Mouse (Mus musculus) hindbrain, embryonic 11.5 days (tissue): Measurements from ENCODE around the gene Slc5a8. TPM values are rescaled to one million over a fixed set of nuclear protein-coding genes. Genes with fewer than 3 reads are reported as not detected.

Source experiments
- ATAC-seq: fragments of 200-750 bp; cut with Nextera tagmentation; 2 replicates; pipeline ENCODE4 v1.8.0; 2017; ENCODE audit warnings: mild to moderate bottlenecking, moderate TSS enrichment, moderate library complexity; ENCODE audit not compliant: low FRiP score
- DNase-seq: peaks from one replicate; pipeline ENCODE4 v3.0.0-alpha.2; 2015; ENCODE audit warnings: low spot score
- H3K27ac ChIP-seq: fragments of 300-500 bp; sonication (generic); 2 replicates; pipeline ENCODE4 v1.5.1; 2014; ENCODE audit warnings: mild to moderate bottlenecking, low read depth, low read length
- H3K27me3 ChIP-seq: fragments of 300-500 bp; sonication (generic); 2 replicates; pipeline ENCODE4 v1.6.1; 2014; ENCODE audit warnings: mild to moderate bottlenecking, low read length, moderate library complexity, mixed read lengths; ENCODE audit not compliant: control insufficient read depth, insufficient read depth
- H3K36me3 ChIP-seq: fragments of 300-500 bp; sonication (generic); 2 replicates; pipeline ENCODE4 v1.6.1; 2014; ENCODE audit warnings: mild to moderate bottlenecking, low read length, moderate library complexity, mixed read lengths; ENCODE audit not compliant: control insufficient read depth, insufficient read depth
- H3K4me1 ChIP-seq: fragments of 300-500 bp; sonication (generic); replicated peaks from 2 replicates; pipeline ENCODE4 v1.6.1; 2014; ENCODE audit warnings: low read length, mixed read lengths; ENCODE audit not compliant: control insufficient read depth, insufficient read depth
- H3K4me2 ChIP-seq: fragments of 300-500 bp; sonication (generic); replicated peaks from 2 replicates; pipeline ENCODE4 v1.6.1; 2014; ENCODE audit warnings: mild to moderate bottlenecking, low read depth, low read length
- H3K4me3 ChIP-seq: fragments of 300-500 bp; sonication (generic); 2 replicates; pipeline ENCODE4 v1.5.1; 2014; ENCODE audit warnings: low read depth, low read length
- H3K9ac ChIP-seq: fragments of 300-500 bp; sonication (generic); 2 replicates; pipeline ENCODE4 v1.6.1; 2014; ENCODE audit warnings: low read depth, low read length
- H3K9me3 ChIP-seq: fragments of 300-500 bp; sonication (generic); 2 replicates; pipeline ENCODE4 v1.6.1; 2016; ENCODE audit warnings: low read length; ENCODE audit not compliant: control insufficient read depth
- WGBS: fragments of 180-500 bp; shearing (Covaris S2); extraction: QIAGEN DNeasy Blood & Tissue Kit; methylation state at CpG from one replicate; pipeline ENCODE4 v1.1.7; 2014; 5-methylcytosine and 5-hydroxymethylcytosine counted together
- polyA plus RNA-seq: library from polyadenylated mRNA; unstranded; fragments of >200 nt; fragmentation: Nextera tagmentation; extraction: Ambion mirVana; gene quantifications from 2 replicates; pipeline ENCODE4 v1.2.1, GENCODE M21; 2014

The Slc5a8 gene
- polyA plus RNA-seq, 1 experiment from 2014 or later = not detected

DNA sequence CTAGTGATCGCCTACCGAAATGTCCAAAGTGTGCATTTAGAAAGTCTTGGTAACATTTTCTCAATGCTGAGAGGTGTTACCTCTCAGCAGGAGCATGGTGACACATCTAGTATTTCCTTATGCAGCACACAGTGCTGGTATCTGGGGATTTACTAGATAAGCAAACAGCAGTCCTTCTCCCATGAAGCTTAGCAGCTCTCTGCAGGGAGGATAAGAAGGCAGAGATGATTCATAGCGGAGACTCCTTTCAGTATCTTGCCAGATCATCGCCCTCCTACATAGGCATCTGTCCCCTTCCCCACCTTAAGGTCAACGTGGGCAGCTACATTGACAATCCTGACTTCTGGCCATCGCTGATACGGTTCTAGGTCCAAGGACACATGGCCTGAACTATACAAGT is 8.4 kb upstream of the Slc5a8 start:
- no peaks in the 10 kb centered on the region for H3K27me3 ChIP-seq
- ATAC-seq (no peak), DNase-seq (no peak)
- no peak overlapping the region for H3K4me2 ChIP-seq
- no peaks in the 10 kb centered on the region for H3K9me3 ChIP-seq
- WGBS = 84% methylated on average over 7 of the region's 7 CpGs
- H3K27ac ChIP-seq = no peak overlapping the region
- no peak overlapping the region for H3K9ac ChIP-seq
- H3K4me3 ChIP-seq = no peak overlapping the region
- H3K36me3 ChIP-seq = no peaks in the 10 kb centered on the region
- no peaks in the 10 kb centered on the region for H3K4me1 ChIP-seq

DNA sequence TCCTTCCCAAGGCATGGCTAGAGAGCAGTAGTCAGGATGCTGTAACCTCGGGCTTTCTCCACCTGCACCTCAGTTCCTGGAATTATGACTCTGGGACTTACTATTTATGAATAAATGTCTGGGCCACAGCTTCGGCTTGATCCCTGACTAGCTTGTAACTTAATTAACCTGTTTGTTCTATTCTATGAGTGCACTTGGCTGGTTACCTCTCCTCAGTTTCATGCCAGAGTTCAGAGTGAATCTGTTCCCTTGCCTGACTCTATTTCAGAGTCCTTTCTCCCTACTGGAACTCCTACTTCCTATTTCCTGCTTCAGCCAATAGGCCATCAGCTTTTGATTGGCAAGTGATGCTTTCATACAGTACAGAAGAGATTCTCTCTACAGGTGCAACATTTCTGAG is 2.1 kb upstream of the Slc5a8 start:
- Histone ChIP-seq H3K4me2 (no peak overlapping the region), H3K9ac (no peak overlapping the region), H3K27me3 (peaks cover 16% of the 10 kb centered on the region), H3K4me1 (peaks cover 5% of the 10 kb centered on the region), H3K9me3 (no peaks in the 10 kb centered on the region), H3K27ac (no peak overlapping the region), H3K36me3 (no peaks in the 10 kb centered on the region), H3K4me3 (no peak overlapping the region)
- 88% methylated on average over 2 of the region's 2 CpGs for WGBS
- DNase-seq (no peak), ATAC-seq (no peak)

DNA sequence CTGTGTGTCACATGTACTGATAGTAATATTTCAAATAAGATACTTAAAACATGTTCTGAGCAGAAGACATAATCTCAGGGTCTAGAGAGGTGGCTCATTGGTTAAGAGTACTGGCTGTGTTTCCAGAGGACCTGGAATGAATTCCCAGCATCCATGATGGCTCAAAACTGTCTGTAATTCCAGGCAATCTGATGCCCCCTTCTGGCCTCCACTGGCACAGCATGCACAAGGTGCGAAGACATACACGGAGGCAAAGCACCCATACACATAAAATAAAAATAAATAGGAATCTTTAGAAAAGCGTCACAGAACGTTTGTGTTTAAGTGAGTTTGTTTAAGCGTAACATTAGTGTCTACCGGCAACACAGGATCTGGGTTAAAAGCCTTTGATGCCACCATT is 956 bp upstream of the Slc5a8 start:
- peaks cover 5% of the 10 kb centered on the region for H3K4me1 ChIP-seq
- H3K4me2 ChIP-seq = no peak overlapping the region
- H3K4me3 ChIP-seq = no peak overlapping the region
- H3K27me3 ChIP-seq = peaks cover 16% of the 10 kb centered on the region
- H3K9ac ChIP-seq = no peak overlapping the region
- DNase-seq = peak; percentile 4
- no peaks in the 10 kb centered on the region for H3K9me3 ChIP-seq
- no peaks in the 10 kb centered on the region for H3K36me3 ChIP-seq
- 77% methylated on average over 6 of the region's 6 CpGs for WGBS
- ATAC-seq = no peak
- H3K27ac ChIP-seq = no peak overlapping the region

DNA sequence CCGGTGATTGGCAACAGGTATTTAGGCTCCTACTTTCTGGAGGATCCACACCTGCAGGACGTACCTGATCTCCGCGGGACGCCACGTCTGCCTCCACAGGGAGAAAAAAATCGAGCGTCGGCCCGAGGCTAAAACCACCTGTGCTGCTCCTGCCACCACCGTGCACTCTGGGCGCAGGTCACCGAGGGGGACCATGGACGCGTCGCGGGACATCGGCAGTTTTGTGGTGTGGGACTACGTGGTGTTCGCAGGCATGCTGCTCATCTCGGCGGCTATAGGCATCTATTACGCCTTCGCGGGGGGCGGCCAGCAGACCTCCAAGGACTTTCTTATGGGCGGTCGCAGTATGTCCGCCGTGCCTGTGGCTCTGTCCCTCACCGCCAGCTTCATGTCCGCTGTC is 322 bp downstream of the Slc5a8 start:
- Histone ChIP-seq H3K9me3 (no peaks in the 10 kb centered on the region), H3K36me3 (no peaks in the 10 kb centered on the region), H3K27me3 (peaks cover 16% of the 10 kb centered on the region), H3K4me3 (peak overlapping the region; percentile 21), H3K27ac (no peak overlapping the region), H3K4me2 (peak overlapping the region; percentile 50), H3K4me1 (peaks cover 5% of the 10 kb centered on the region), H3K9ac (no peak overlapping the region)
- ATAC-seq (peak; percentile 38; the same call in 1 of the 2 replicates), DNase-seq (peak; percentile 25)
- WGBS = 2% methylated on average over 32 of the region's 32 CpGs

DNA sequence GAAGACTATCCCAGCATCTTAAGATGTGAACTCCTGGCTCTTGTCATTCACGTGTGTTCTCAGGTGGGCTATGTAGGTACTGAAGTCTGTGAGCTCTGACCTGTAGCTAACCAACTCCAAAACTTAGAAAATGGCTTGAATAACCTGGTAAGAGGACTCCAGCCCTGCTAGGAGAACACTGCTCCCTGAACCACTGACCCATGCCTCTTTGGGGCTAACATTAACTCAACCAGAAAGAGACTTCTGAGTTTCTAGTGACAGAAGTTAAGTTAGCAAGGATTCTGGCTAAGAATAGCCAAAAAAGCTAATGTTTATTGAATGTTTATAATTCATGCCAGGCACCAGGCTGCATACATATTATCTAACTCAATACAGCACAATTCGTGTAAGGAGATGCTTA is 2.6 kb downstream of the Slc5a8 start:
- peaks cover 5% of the 10 kb centered on the region for H3K4me1 ChIP-seq
- H3K27me3 ChIP-seq = peaks cover 16% of the 10 kb centered on the region
- H3K4me2 ChIP-seq = no peak overlapping the region
- H3K9me3 ChIP-seq = no peaks in the 10 kb centered on the region
- H3K9ac ChIP-seq = no peak overlapping the region
- no peak overlapping the region for H3K4me3 ChIP-seq
- no peak overlapping the region for H3K27ac ChIP-seq
- 80% methylated on average over 2 of the region's 2 CpGs for WGBS
- ATAC-seq (no peak), DNase-seq (no peak)
- no peaks in the 10 kb centered on the region for H3K36me3 ChIP-seq

DNA sequence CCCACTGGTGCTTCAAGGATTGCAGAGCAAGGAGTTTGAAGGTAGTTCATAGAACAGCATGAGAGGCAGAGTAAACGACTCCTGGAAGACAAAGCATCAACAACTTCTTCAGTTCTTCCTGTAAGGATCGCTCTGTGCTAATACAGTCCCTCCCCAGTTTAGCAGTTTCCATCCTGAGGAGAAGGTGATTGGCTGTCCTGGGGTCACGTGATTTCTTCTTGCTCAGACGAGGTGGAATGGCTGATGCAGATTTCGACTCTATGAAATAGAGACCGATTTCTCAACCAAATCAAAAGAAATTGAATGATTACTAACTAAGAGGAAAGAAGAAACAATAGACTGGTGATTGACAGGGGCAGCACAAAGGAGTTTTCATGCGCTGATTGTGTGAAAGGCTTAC is 5.6 kb downstream of the Slc5a8 start:
- Histone ChIP-seq H3K9me3 (no peaks in the 10 kb centered on the region), H3K36me3 (no peaks in the 10 kb centered on the region), H3K4me3 (no peak overlapping the region), H3K27ac (no peak overlapping the region), H3K9ac (no peak overlapping the region), H3K27me3 (peaks cover 3% of the 10 kb centered on the region), H3K4me2 (no peak overlapping the region), H3K4me1 (no peaks in the 10 kb centered on the region)
- DNase-seq (no peak), ATAC-seq (no peak)
- WGBS = 88% methylated on average over 7 of the region's 7 CpGs

DNA sequence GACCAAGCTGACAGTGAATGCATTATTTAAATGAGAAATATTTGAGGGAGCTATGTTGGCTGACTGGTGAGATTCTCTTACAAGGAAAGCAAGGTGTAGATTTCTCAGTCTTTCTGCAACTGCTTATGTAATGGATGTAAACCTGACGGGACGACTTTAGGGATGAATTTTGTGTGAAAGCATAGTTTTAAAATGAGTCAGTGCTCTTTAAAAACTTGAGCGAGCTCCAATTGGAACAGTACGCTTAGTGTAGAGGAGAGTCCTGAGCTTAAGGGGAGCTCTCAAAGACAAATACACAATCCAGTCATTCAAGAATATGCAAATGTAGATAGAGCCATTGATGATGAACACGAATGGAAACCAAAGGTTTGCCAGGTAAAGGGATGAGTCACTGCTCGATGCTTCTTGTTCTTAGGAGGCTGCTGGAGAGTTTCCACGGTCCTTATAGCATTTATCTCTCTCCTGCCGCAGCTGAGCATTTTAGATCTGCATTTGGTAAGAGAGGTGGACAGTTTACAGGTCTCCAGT is 6.8 kb downstream of the Slc5a8 start:
- WGBS = 88% methylated on average over 8 of the region's 8 CpGs
- no peak overlapping the region for H3K9ac ChIP-seq
- ATAC-seq = no peak
- no peak overlapping the region for H3K4me2 ChIP-seq
- H3K27me3 ChIP-seq = no peaks in the 10 kb centered on the region
- DNase-seq = no peak
- H3K9me3 ChIP-seq = no peaks in the 10 kb centered on the region
- H3K27ac ChIP-seq = no peak overlapping the region
- H3K36me3 ChIP-seq = no peaks in the 10 kb centered on the region
- no peak overlapping the region for H3K4me3 ChIP-seq
- H3K4me1 ChIP-seq = no peaks in the 10 kb centered on the region

DNA sequence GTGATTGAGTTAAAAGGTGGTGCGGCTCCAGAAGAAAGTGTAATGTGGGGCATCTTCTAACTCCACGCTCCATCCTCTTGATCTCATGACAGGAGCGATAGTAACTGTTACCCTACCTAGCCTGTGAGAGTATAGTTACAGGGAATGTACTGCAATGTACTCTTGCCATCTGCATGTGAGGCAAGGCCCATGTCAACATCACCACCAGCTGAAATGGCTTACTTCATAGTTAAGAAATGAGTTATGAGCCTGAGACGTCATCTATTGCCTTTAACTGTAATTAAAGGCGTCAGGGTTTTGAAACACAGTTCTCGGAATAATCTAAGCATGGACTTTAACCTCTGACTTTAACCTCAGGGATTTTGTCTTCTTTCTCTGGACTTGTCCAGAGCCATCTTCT is 11.2 kb downstream of the Slc5a8 start:
- Histone ChIP-seq H3K27me3 (no peaks in the 10 kb centered on the region), H3K4me1 (no peaks in the 10 kb centered on the region), H3K36me3 (no peaks in the 10 kb centered on the region), H3K9me3 (no peaks in the 10 kb centered on the region), H3K9ac (no peak overlapping the region), H3K4me3 (no peak overlapping the region), H3K27ac (no peak overlapping the region), H3K4me2 (no peak overlapping the region)
- ATAC-seq (no peak), DNase-seq (no peak)
- 97% methylated on average over 6 of the region's 6 CpGs for WGBS

DNA sequence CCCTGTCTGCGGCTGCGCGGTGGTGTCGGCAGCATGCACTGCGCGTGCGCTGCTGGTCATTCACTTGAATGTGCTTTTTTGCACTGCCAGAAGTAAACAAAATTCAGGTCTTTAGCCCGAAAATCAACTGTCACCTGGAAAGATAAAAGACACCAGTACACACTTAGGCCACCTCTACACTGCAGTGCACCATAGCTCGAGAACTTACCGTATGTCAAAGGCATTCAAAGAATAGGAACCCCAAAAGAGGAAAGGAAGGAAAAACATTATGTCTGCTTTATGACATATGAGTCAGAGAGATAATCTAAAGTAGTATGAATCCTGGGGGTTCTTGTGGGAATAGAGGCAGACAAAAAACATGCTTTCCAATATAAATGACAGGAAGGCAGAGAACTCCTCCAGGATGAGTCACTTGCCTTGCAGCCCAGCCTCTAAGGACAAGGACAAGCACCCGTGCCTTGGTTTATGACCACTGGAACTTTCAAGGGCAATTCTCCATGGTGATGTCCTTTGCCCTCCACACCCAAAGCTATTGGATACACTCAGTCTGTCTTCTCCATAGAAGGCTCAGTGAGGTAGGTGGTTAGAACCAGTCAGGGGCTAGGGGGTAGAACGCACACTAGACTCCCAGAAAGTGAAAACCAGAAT is 64.0 kb downstream of the Slc5a8 start:
- Histone ChIP-seq H3K27me3 (no peaks in the 10 kb centered on the region), H3K4me3 (no peak overlapping the region), H3K4me1 (no peaks in the 10 kb centered on the region), H3K27ac (no peak overlapping the region), H3K36me3 (no peaks in the 10 kb centered on the region), H3K9ac (no peak overlapping the region), H3K9me3 (no peaks in the 10 kb centered on the region), H3K4me2 (no peak overlapping the region)
- WGBS = 90% methylated on average over 12 of the region's 12 CpGs
- DNase-seq (no peak), ATAC-seq (no peak)
